ENCODE assay signal across 15 mouse cellular contexts in genomic region chr13:94882221-94882620, GRCm38 (mm10). TPM values are rescaled to one million over a fixed set of nuclear protein-coding genes. Genes with fewer than 3 reads are reported as not detected.
A peak's percentile ranks its signal among the peaks of the same experiment; 100 is the strongest.
DNase-seq lines count a peak whose midpoint lies in the region; ATAC-seq and TF ChIP-seq lines count a peak whose summit lies in the region.
"Had no signal": no experiment of that assay in that cellular context is flagged by ENCODE, and none has a peak within 500 bp of the region (broad histone marks: within the 10 kb centered on the region; RNA-seq: fewer than 3 reads in every experiment).

No protein-coding gene starts in this region.

- peak overlapping the region; percentile 54; the same call in 1 of the 2 replicates for H3K4me3 ChIP-seq in forebrain, embryonic 10.5 days
- no peak overlapping the region for H3K4me3 ChIP-seq in forebrain, embryonic 16.5 days (replicated peaks; ENCODE audit: low read length)
- H3K4me3 ChIP-seq in kidney, postnatal 0 days (replicated peaks; ENCODE audit: low read depth, low read length) = peak overlapping the region; percentile 34; the same call in 1 of the 2 replicates
- peak overlapping the region; percentile 40 for H3K4me3 ChIP-seq in hindbrain, embryonic 13.5 days

- H3K36me3 ChIP-seq in forebrain, embryonic 10.5 days (replicated peaks) = no peaks in the 10 kb centered on the region
- no peaks in the 10 kb centered on the region for H3K36me3 ChIP-seq in forebrain, embryonic 16.5 days (ENCODE audit: control insufficient read depth, insufficient read depth)
- H3K36me3 ChIP-seq in kidney, postnatal 0 days (ENCODE audit: insufficient read depth, low read length) = no peaks in the 10 kb centered on the region
- no peaks in the 10 kb centered on the region for H3K36me3 ChIP-seq in hindbrain, embryonic 13.5 days

- peaks cover 29% of the 10 kb centered on the region for H3K4me1 ChIP-seq in forebrain, embryonic 10.5 days
- H3K4me1 ChIP-seq in forebrain, embryonic 16.5 days (replicated peaks; ENCODE audit: control insufficient read depth, insufficient read depth, low read length) = peaks cover 18% of the 10 kb centered on the region
- 0 out of 2 replicates have a peak, but pooled peaks cover 16% of the 10 kb centered on the region for H3K4me1 ChIP-seq in kidney, postnatal 0 days (replicated peaks; ENCODE audit: insufficient read depth, low read length)
- H3K4me1 ChIP-seq in hindbrain, embryonic 13.5 days (replicated peaks) = peaks cover 26% of the 10 kb centered on the region

- no peaks in the 10 kb centered on the region for H3K9me3 ChIP-seq in forebrain, embryonic 10.5 days
- no peaks in the 10 kb centered on the region for H3K9me3 ChIP-seq in forebrain, embryonic 16.5 days (ENCODE audit: control insufficient read depth, low read length)
- H3K9me3 ChIP-seq in kidney, postnatal 0 days (replicated peaks; ENCODE audit: low read length) = no peaks in the 10 kb centered on the region
- H3K9me3 ChIP-seq in hindbrain, embryonic 13.5 days = no peaks in the 10 kb centered on the region

- no peak for DNase-seq in forebrain, embryonic 10.5 days (ENCODE audit: extremely low spot score, low spot score)
- DNase-seq in kidney, postnatal 0 days (ENCODE audit: low spot score) = no peak
- DNase-seq in kidney, postnatal 36 days = no peak
- peak; percentile 34 for DNase-seq in neural tube, embryonic 10.5 days (ENCODE audit: extremely low spot score, low spot score)
- DNase-seq in cerebellum, postnatal 4 days (ENCODE audit: low spot score in 2 of 2) = no peak
- no peak for DNase-seq in adrenal gland, postnatal 14 days
- DNase-seq: adrenal gland, adult 2 months; cerebellum, adult 11 months; kidney, postnatal 25 days; left cerebral cortex, postnatal 4 days had no signal

- H3K27me3 ChIP-seq in forebrain, embryonic 10.5 days (ENCODE audit: poor library complexity, severe bottlenecking) = peaks cover 100% of the 10 kb centered on the region
- H3K27me3 ChIP-seq in forebrain, embryonic 16.5 days (replicated peaks; ENCODE audit: control insufficient read depth, insufficient read depth, low read length) = peaks cover 61% of the 10 kb centered on the region
- H3K27me3 ChIP-seq in kidney, postnatal 0 days (ENCODE audit: insufficient read depth, low read length) = peaks cover 77% of the 10 kb centered on the region
- H3K27me3 ChIP-seq in hindbrain, embryonic 13.5 days = peaks cover 84% of the 10 kb centered on the region

- H3K27ac ChIP-seq in forebrain, embryonic 10.5 days = no peak overlapping the region
- no peak overlapping the region for H3K27ac ChIP-seq in forebrain, embryonic 16.5 days (ENCODE audit: low read length)
- H3K27ac ChIP-seq in kidney, postnatal 0 days = no peak overlapping the region
- peak overlapping the region; percentile 85 for H3K27ac ChIP-seq in hindbrain, embryonic 13.5 days
- H3K27ac ChIP-seq: macrophage had no signal

- no peak for TF ChIP-seq CTCF in kidney, postnatal 0 days (IDR thresholded peaks at IDR 0.05; ENCODE audit: low read depth)

- 1% methylated on average over 10 of the region's 10 CpGs for WGBS in forebrain, embryonic 10.5 days
- 2% methylated on average over 10 of the region's 10 CpGs for WGBS in forebrain, embryonic 16.5 days
- WGBS in kidney, postnatal 0 days = 2% methylated on average over 10 of the region's 10 CpGs
- 2% methylated on average over 10 of the region's 10 CpGs for WGBS in hindbrain, embryonic 13.5 days

- no peak overlapping the region for H3K9ac ChIP-seq in forebrain, embryonic 16.5 days (replicated peaks; ENCODE audit: low read depth, low read length)
- no peak overlapping the region for H3K9ac ChIP-seq in kidney, postnatal 0 days (ENCODE audit: low read depth, low read length)
- peak overlapping the region; percentile 53; the same call in 1 of the 2 replicates for H3K9ac ChIP-seq in hindbrain, embryonic 13.5 days

- no peak for ATAC-seq in forebrain, embryonic 16.5 days
- ATAC-seq in kidney, postnatal 0 days (replicated peaks; ENCODE audit: low FRiP score, low read depth) = no peak
- ATAC-seq in hindbrain, embryonic 13.5 days (ENCODE audit: low FRiP score) = no peak

- H3K4me2 ChIP-seq in forebrain, embryonic 16.5 days (ENCODE audit: low read length) = no peak overlapping the region
- no peak overlapping the region for H3K4me2 ChIP-seq in kidney, postnatal 0 days (ENCODE audit: low read length)
- peak overlapping the region; percentile 57 for H3K4me2 ChIP-seq in hindbrain, embryonic 13.5 days

RNA-seq across cellular contexts. Expression of gene Otp, which starts 6.8 kb away (rescaled TPM):
- 0.55 and 1.6 TPM in 2 replicates for polyA plus RNA-seq in forebrain, embryonic 10.5 days (2016; fragmentation: Nextera tagmentation; extraction: Ambion mirVana)
- 0.61 and 2.6 TPM in 2 replicates for polyA plus RNA-seq in forebrain, embryonic 16.5 days (2015; fragmentation: Nextera tagmentation; extraction: Ambion mirVana)
- not detected in 2 replicates for polyA plus RNA-seq in kidney, postnatal 0 days (2015; fragmentation: Nextera tagmentation; extraction: Ambion mirVana)
- polyA plus RNA-seq in hindbrain, embryonic 13.5 days (2015; fragmentation: Nextera tagmentation; extraction: Ambion mirVana) = 10.0 and 14.1 TPM in 2 replicates
- total RNA-seq in adrenal gland, postnatal 14 days (2021) = not detected in 2 replicates
- total RNA-seq: adrenal gland, adult 2 months; heart, adult 8-10 months; MEL had no signal
- polyA plus RNA-seq: adrenal gland, adult 2 months; macrophage had no signal
